Mouse (Mus musculus): ENCODE results near the gene Ptpn23.

DNA sequence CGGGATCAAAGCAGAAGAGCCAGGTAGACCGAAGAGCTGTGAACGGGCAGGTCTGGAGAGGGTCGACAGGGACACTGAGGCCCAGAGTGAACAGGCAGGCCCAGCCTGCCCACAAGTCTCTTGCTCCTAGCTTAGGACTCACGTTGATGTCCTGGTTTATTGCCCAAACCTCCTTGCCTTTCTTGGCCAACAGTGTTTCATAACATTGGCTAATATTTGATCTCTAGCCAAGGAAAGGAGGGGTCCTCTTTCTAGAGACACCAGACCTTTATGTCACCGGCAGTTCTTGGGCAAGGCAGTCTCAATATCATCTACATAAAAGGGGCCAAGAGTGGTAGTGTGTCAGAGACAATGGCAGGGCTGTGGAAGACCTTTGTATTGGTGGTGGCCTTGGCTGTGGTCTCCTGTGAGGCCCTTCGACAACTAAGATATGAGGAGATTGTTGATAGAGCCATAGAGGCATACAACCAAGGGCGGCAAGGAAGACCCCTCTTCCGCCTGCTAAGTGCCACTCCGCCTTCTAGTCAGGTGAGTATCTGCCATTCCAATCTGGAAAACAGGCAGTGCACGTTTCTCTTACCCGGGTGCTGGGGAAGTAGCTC, 11.6 kb upstream of the Ptpn23 start, which contains the start of gene Ngp:
- TF ChIP-seq CTCF (IDR thresholded peaks at IDR 0.05; ENCODE audit: insufficient read depth, low read length) (no peak), POLR2A (IDR thresholded peaks at IDR 0.05; ENCODE audit: borderline replicate concordance, extremely low read depth, low read depth, low read length) (no peak)

Measured in lung, adult 2 months (tissue).